Mouse (Mus musculus): Measurements from ENCODE around the gene Ghrl. TPM values are rescaled to one million over a fixed set of nuclear protein-coding genes. Genes with fewer than 3 reads are reported as not detected.

The Ghrl gene
- polyA plus RNA-seq, 1 experiment: 0.40 TPM

GRCm38 (mm10) chr6:113712718-113713117 is 7.0 kb downstream of the Ghrl start:
- no peak for TF ChIP-seq CTCF (IDR thresholded peaks at IDR 0.05; ENCODE audit: extremely low read depth, insufficient read depth, low read length)
- no peak for TF ChIP-seq POLR2A (IDR thresholded peaks at IDR 0.05; ENCODE audit: extremely low read depth, insufficient read depth, low read length)
- Histone ChIP-seq H3K27ac (ENCODE audit: insufficient read depth, low read length) (no peak overlapping the region), H3K4me1 (ENCODE audit: control insufficient read depth, insufficient read depth, low read length) (no peaks in the 10 kb centered on the region)

GRCm38 (mm10) chr6:113697222-113698205 is 22.2 kb downstream of the Ghrl start:
- Histone ChIP-seq H3K27ac (ENCODE audit: insufficient read depth, low read length) (peak overlapping the region; percentile 76), H3K4me3 (ENCODE audit: insufficient read depth, low read length) (peak overlapping the region; percentile 94), H3K4me1 (ENCODE audit: control insufficient read depth, insufficient read depth, low read length) (peaks cover 4% of the 10 kb centered on the region; the same call in 1 of the 2 replicates)
- TF ChIP-seq CTCF (IDR thresholded peaks at IDR 0.05; ENCODE audit: extremely low read depth, insufficient read depth, low read length) (no peak), POLR2A (IDR thresholded peaks at IDR 0.05; ENCODE audit: extremely low read depth, insufficient read depth, low read length) (no peak)

More at GRCm38 (mm10) chr6:113712718-113713117, 7.0 kb downstream of the Ghrl start:
- no peak overlapping the region for H3K4me3 ChIP-seq (ENCODE audit: insufficient read depth, low read length)

GRCm38 (mm10) chr6:113696582-113697221 is 23.0 kb downstream of the Ghrl start, which contains the start of gene Tatdn2:
Tatdn2 (plus strand) TSS chr6:113697050.
- peak within 1 kb of the TSS; percentile 94 for H3K4me3 ChIP-seq (ENCODE audit: insufficient read depth, low read length)
- TF ChIP-seq CTCF (IDR thresholded peaks at IDR 0.05; ENCODE audit: extremely low read depth, insufficient read depth, low read length): no peak
- peak; percentile 57; the same call in 1 of the 2 replicates for TF ChIP-seq POLR2A (IDR thresholded peaks at IDR 0.05; ENCODE audit: extremely low read depth, insufficient read depth, low read length)
- peak within 1 kb of the TSS; percentile 76 for H3K27ac ChIP-seq (ENCODE audit: insufficient read depth, low read length)
- peaks cover 4% of the 10 kb centered on the region; the same call in 1 of the 2 replicates for H3K4me1 ChIP-seq (ENCODE audit: control insufficient read depth, insufficient read depth, low read length)

DNA sequence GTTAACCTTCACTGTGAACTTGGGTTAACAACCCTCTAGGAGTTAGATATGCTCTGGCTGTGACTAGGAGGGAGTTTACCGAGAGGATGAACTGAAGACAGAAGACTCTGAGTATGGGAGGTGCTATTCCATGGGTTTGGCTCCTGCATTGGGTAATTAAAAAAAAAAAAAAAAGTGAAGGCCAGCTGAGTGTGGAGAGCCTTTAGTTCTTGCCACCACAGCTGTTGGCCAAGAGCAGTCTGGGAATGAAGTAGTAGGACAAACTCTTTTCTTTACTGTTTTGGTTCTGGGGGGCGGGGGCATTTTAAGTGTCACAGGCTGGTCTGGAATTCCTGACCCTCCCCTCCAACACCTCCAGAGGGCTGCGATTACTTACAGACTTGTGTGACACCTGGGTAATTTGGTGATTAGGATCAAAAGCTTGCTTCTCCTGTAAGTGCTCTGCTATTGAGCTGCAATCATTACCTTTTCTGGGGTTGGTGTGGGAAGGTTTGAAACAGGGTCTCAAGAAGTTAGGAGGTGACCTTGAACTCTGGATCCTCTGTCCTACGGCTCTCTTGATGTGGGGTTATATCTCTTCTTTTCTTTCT is 23.8 kb downstream of the Ghrl start:
- peaks cover 4% of the 10 kb centered on the region; the same call in 1 of the 2 replicates for H3K4me1 ChIP-seq (ENCODE audit: control insufficient read depth, insufficient read depth, low read length)
- no peak for TF ChIP-seq POLR2A (IDR thresholded peaks at IDR 0.05; ENCODE audit: extremely low read depth, insufficient read depth, low read length)
- TF ChIP-seq CTCF (IDR thresholded peaks at IDR 0.05; ENCODE audit: extremely low read depth, insufficient read depth, low read length): no peak
- H3K27ac ChIP-seq (ENCODE audit: insufficient read depth, low read length): 0 out of 2 replicates have a peak overlapping the region, but pooled peaks have one; percentile 49
- no peak overlapping the region; the same call in 1 of the 2 replicates for H3K4me3 ChIP-seq (ENCODE audit: insufficient read depth, low read length)

- Histone ChIP-seq H3K4me1 (ENCODE audit: control insufficient read depth, insufficient read depth, low read length) (peaks cover 2% of the 10 kb centered on the region; the same call in 1 of the 2 replicates), H3K4me3 (ENCODE audit: insufficient read depth, low read length) (no peak overlapping the region), H3K27ac (ENCODE audit: insufficient read depth, low read length) (no peak overlapping the region)
- TF ChIP-seq POLR2A (IDR thresholded peaks at IDR 0.05; ENCODE audit: extremely low read depth, insufficient read depth, low read length): no peak
- no peak for TF ChIP-seq CTCF (IDR thresholded peaks at IDR 0.05; ENCODE audit: extremely low read depth, insufficient read depth, low read length)
Measured at GRCm38 (mm10) chr6:113695203-113695602, 24.5 kb downstream of the Ghrl start.

- Histone ChIP-seq H3K4me1 (ENCODE audit: control insufficient read depth, insufficient read depth, low read length) (peaks cover 2% of the 10 kb centered on the region; the same call in 1 of the 2 replicates), H3K4me3 (ENCODE audit: insufficient read depth, low read length) (no peak overlapping the region), H3K27ac (ENCODE audit: insufficient read depth, low read length) (no peak overlapping the region)
- TF ChIP-seq POLR2A (IDR thresholded peaks at IDR 0.05; ENCODE audit: extremely low read depth, insufficient read depth, low read length) (no peak), CTCF (IDR thresholded peaks at IDR 0.05; ENCODE audit: extremely low read depth, insufficient read depth, low read length) (no peak)
Measured at GRCm38 (mm10) chr6:113693377-113693776, 26.3 kb downstream of the Ghrl start.

GRCm38 (mm10) chr6:113692661-113693133 is 27.0 kb downstream of the Ghrl start:
- TF ChIP-seq POLR2A (IDR thresholded peaks at IDR 0.05; ENCODE audit: extremely low read depth, insufficient read depth, low read length): no peak
- Histone ChIP-seq H3K27ac (ENCODE audit: insufficient read depth, low read length) (no peak overlapping the region), H3K4me3 (ENCODE audit: insufficient read depth, low read length) (no peak overlapping the region), H3K4me1 (ENCODE audit: control insufficient read depth, insufficient read depth, low read length) (no peaks in the 10 kb centered on the region)

GRCm38 (mm10) chr6:113691084-113691462 is 28.6 kb downstream of the Ghrl start:
- Histone ChIP-seq H3K4me1 (ENCODE audit: control insufficient read depth, insufficient read depth, low read length) (no peaks in the 10 kb centered on the region), H3K27ac (ENCODE audit: insufficient read depth, low read length) (no peak overlapping the region)
- TF ChIP-seq POLR2A (IDR thresholded peaks at IDR 0.05; ENCODE audit: extremely low read depth, insufficient read depth, low read length): no peak
- TF ChIP-seq CTCF (IDR thresholded peaks at IDR 0.05; ENCODE audit: extremely low read depth, insufficient read depth, low read length): no peak

More at GRCm38 (mm10) chr6:113691084-113691462, 28.6 kb downstream of the Ghrl start:
- H3K4me3 ChIP-seq (ENCODE audit: insufficient read depth, low read length): no peak overlapping the region
